Mouse (Mus musculus) macrophage (primary cell): ENCODE measurements around the gene Inhbb. TPM values are rescaled to one million over a fixed set of nuclear protein-coding genes. Genes with fewer than 3 reads are reported as not detected.

Experiments used
- H3K27ac ChIP-seq: fragments of 350-480 bp; formaldehyde crosslinking; 2 replicates; pipeline ENCODE4 v1.9.0; 2021
- H3K36me3 ChIP-seq: fragments of 350-480 bp; formaldehyde crosslinking; 2 replicates; pipeline ENCODE4 v1.9.0; 2021; ENCODE audit errors: inconsistent target
- H3K4me3 ChIP-seq: fragments of 350-480 bp; formaldehyde crosslinking; 2 replicates; pipeline ENCODE4 v1.9.0; 2021; ENCODE audit errors: inconsistent target
- H3K79me2 ChIP-seq: fragments of 350-480 bp; formaldehyde crosslinking; 2 replicates; pipeline ENCODE4 v1.9.0; 2021; ENCODE audit errors: inconsistent target
- WGBS: methylation state at CpG from one replicate; pipeline ENCODE4 v1.1.7; 2026; ENCODE audit warnings: inconsistent platforms; ENCODE audit not compliant: missing documents; 5-methylcytosine and 5-hydroxymethylcytosine counted together
- polyA plus RNA-seq: library from polyadenylated mRNA; stranded (reverse); fragments of 250-400 nt; gene quantifications from 3 replicates; pipeline ENCODE4 v1.2.4, GENCODE M21; 2018; ENCODE audit warnings: inconsistent platforms

Inhbb gene
- polyA plus RNA-seq, 1 experiment from 2014 or later: 0.03 TPM

DNA sequence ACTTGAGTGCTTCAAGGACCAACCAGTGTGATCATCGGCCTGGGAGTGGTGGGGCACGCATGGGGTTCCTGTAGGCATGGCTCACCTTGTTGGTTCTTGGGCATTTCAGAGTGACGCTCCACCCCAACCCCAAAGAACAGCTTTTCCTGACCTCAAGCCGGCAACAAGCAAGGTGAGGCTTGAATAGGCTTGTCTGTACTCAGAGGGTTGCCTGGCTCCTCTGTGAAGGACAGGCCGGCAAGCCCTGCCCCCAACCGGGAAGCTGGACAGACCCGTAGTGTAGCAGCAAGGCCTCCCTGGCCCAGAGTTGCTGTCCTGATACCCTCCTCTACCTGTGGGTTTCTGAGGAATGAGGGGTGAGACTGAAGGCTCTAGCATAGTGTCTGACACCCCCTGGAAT, 12.9 kb downstream of the Inhbb start:
- WGBS: 88% methylated on average over 7 of the region's 7 CpGs
- no peaks in the 10 kb centered on the region for H3K36me3 ChIP-seq
- H3K79me2 ChIP-seq: no peaks in the 10 kb centered on the region
- H3K27ac ChIP-seq: no peak overlapping the region
- no peak overlapping the region for H3K4me3 ChIP-seq

DNA sequence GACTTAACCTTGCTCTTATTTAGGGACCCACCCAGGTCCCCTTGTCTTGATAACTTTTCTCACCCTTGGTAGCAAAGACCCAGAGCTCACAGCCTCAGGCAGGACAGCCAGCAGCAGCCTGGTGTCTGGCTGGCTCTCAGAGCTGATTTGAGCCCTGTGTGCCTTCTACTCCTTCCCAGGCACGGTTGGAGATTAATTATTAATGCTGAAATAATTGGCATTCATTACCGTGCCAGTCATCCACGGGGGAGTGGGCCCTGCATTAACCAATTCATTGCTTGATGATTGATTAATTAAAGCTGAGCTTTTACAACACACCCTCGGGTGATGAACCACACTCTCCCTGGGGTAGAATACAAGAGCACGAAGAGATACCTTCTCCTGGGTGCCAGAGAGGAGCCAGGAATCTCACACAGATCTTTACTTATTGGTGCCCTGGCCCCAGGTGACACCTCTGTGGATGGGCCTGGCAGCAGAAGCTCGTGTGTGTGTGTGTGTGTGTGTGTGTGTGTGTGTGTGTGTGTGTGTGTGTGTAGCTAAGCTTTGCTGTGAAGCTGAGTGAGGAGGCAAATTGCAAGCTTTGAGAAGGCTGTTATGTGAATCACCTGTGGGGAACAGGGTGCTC, 14.2 kb downstream of the Inhbb start:
- no peaks in the 10 kb centered on the region for H3K36me3 ChIP-seq
- no peaks in the 10 kb centered on the region for H3K79me2 ChIP-seq
- H3K27ac ChIP-seq: no peak overlapping the region
- no peak overlapping the region for H3K4me3 ChIP-seq
- 72% methylated on average over 6 of the region's 6 CpGs for WGBS

DNA sequence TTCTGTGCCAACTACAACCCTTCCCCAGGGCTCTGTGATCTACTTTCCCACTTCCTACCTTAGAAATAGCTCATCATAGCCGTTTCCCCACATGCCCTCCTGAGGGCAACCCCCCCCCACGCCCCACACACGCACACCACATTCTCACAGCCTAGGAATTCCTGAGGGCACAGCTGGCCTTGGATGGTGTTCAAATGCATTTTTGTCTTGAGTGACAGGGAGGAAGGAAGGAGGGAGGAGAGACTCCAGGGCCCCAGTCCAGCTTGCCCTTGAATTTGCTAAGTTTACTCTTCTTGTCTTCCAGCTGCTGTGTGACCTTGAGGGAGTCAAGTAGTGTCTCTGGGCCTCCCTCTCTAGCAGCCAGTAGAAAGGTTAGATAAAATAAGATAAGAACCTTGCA, 17.2 kb downstream of the Inhbb start:
- 7% methylated on average over 3 of the region's 3 CpGs for WGBS
- Histone ChIP-seq H3K79me2 (no peaks in the 10 kb centered on the region), H3K4me3 (no peak overlapping the region), H3K36me3 (no peaks in the 10 kb centered on the region), H3K27ac (no peak overlapping the region)

DNA sequence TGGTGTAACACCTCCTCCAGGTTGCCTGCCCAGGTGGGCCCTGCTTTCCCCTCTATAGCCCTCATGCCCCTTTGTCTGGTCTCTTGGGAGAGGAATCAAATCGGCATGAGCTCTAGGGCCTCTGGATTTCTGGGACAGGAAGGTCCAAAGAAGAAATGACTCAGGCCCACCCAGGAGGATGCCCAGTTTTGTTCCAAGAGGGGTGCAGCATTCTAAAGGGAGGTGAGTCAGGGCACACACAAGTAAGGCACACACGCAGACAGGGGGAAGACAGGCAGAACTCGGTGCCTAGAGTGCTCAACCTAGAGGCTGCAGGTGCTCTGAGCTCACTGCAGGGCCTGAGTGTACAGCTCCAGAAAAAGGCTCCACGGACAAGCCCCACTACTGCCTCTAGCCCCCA, 17.7 kb downstream of the Inhbb start:
- H3K27ac ChIP-seq: no peak overlapping the region
- 79% methylated on average over 4 of the region's 4 CpGs for WGBS
- no peaks in the 10 kb centered on the region for H3K79me2 ChIP-seq
- no peaks in the 10 kb centered on the region for H3K36me3 ChIP-seq
- H3K4me3 ChIP-seq: no peak overlapping the region

DNA sequence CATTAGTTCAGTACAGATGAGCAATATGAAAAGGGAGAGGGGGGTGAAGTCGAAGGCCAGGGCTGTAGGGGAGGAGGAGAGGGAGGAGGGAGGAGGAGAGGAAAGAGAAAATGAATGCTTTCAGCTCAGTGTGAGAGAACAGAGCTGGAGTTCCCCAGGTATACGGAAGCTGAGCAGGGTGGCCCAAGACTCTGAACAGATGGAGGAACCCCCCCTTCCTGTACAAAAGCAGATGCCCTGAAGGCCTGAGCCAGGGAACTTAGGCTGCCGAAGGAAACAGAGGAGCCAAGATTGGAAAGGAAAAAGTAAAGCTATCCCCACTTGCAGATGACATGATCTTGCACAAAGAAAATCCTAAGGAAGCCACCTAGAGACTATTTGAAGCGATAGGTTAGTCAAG, 20.8 kb downstream of the Inhbb start:
- 73% methylated on average over 4 of the region's 4 CpGs for WGBS
- H3K36me3 ChIP-seq: no peaks in the 10 kb centered on the region
- no peak overlapping the region for H3K4me3 ChIP-seq
- no peaks in the 10 kb centered on the region for H3K79me2 ChIP-seq
- no peak overlapping the region for H3K27ac ChIP-seq

DNA sequence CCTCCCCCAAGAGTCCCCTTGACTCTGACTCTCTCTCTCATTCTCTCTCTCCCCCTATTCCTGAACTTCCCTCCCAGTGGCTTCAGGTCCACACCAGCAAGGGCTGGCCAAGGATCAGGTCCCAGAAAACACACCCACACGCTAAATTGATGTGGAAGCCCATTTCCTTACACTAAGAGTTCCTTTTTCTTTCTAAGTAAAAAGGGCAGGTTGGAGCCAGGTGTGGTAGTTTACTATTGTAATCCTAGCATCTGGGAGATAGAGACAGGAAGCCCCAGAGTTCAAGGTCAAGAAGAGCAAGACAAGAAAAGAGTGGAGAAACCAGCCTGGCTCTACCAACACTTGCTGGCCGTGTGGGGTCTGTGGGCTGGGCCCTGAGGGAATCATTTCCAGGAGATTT, 23.4 kb downstream of the Inhbb start:
- WGBS: 83% methylated on average over 2 of the region's 2 CpGs
- no peak overlapping the region for H3K4me3 ChIP-seq
- no peaks in the 10 kb centered on the region for H3K79me2 ChIP-seq
- no peak overlapping the region for H3K27ac ChIP-seq
- H3K36me3 ChIP-seq: no peaks in the 10 kb centered on the region

DNA sequence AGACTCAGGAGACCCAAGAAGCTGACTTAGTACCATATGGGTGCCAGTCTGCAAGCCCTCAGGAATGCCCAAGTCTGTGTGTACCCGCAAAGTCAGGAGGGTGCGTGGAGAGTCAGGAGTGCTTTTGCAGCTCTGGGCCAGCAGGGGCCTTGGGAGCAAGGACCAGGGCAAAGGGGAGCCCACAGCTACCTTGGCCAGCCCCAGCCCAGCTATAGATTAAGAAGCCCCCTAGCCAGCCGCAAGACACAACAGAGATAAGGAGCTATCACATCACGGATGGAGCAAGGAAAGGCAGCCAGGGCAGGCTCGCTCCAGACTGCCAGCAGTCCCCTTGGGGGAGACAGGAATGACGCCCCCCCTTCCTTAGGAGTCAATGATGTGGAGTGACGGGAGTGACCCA, 24.2 kb downstream of the Inhbb start:
- 88% methylated on average over 7 of the region's 7 CpGs for WGBS
- H3K79me2 ChIP-seq: no peaks in the 10 kb centered on the region
- H3K27ac ChIP-seq: no peak overlapping the region
- no peaks in the 10 kb centered on the region for H3K36me3 ChIP-seq
- H3K4me3 ChIP-seq: no peak overlapping the region

DNA sequence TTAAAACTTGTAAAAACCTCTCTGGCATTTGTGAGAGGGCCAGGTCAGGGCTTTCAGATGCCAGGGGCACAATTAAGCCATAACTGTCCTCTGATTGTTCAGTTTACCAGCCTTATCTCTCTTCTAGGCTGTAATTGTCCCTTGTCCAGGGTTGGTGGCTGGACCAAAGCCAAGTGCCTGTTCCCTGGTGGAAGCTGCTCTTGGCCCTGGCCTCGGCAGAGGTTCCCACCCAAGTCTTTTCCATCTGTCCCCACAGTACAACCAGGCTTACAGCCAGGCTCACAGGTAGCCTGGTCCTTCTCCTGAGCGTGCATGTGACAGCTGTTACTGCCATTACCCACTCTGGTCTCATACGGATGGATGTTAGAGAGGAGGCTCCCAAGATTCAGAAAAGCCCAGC, 30.7 kb downstream of the Inhbb start:
- Histone ChIP-seq H3K79me2 (no peaks in the 10 kb centered on the region), H3K36me3 (no peaks in the 10 kb centered on the region), H3K27ac (no peak overlapping the region), H3K4me3 (no peak overlapping the region)
- WGBS: 66% methylated on average over 3 of the region's 3 CpGs

DNA sequence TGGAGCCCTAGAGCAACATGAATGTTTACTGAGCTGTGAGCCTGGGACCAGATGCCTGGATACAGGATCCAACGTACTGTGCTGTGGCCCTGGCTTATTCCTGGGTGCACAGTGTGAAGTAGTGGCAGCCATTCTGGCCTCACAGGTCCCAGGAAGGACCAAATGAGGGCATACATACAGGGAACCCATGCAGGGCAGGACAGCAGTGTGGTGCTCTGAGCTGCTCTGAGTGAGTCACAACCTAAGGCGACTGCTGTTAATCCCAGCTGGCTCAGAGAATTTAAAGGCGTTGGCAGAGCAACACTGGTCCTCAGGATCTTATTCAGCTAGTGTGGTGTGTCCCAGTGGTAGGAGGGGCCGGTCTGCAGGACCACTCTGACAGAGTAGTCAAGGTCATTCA, 31.4 kb downstream of the Inhbb start:
- Histone ChIP-seq H3K36me3 (no peaks in the 10 kb centered on the region), H3K79me2 (no peaks in the 10 kb centered on the region), H3K27ac (no peak overlapping the region), H3K4me3 (no peak overlapping the region)
- WGBS: 80% methylated on average over 4 of the region's 4 CpGs

DNA sequence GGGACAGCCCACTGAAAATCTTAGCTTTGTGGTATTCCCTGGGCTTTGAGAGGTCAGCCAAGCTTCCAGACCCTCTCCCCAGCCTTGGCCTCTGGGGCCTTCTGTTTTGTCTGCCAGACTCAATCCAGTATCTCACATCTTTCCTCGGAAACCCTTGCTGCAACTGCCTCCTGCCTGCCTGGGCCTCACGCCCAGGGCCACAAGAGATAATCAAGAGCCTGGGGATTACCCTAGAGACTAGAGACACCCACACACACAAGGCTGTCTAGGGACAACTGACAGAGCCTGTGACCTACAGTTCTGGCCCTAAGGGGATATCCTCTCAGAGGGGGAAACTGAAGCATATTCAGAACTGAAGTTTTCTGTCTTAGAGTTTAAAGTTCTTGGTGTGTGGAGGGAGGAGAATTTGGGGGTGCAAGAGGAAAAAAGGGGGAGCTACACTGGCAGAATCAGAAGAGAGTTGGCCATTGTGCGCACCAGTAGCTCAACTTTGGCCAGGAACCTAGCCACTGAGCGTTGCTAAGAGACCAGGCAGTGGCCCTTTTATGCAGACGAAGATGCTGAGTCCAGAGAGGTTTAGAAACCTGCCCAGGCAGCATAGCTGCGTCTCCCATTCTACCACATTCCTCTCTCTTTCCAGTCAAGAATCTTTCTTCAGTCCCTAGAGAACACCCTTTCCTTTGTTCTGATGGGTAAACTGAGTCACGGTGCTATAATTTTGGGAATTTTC, 32.1 kb downstream of the Inhbb start:
- Histone ChIP-seq H3K36me3 (no peaks in the 10 kb centered on the region), H3K27ac (no peak overlapping the region), H3K79me2 (no peaks in the 10 kb centered on the region), H3K4me3 (no peak overlapping the region)
- 83% methylated on average over 7 of the region's 7 CpGs for WGBS

DNA sequence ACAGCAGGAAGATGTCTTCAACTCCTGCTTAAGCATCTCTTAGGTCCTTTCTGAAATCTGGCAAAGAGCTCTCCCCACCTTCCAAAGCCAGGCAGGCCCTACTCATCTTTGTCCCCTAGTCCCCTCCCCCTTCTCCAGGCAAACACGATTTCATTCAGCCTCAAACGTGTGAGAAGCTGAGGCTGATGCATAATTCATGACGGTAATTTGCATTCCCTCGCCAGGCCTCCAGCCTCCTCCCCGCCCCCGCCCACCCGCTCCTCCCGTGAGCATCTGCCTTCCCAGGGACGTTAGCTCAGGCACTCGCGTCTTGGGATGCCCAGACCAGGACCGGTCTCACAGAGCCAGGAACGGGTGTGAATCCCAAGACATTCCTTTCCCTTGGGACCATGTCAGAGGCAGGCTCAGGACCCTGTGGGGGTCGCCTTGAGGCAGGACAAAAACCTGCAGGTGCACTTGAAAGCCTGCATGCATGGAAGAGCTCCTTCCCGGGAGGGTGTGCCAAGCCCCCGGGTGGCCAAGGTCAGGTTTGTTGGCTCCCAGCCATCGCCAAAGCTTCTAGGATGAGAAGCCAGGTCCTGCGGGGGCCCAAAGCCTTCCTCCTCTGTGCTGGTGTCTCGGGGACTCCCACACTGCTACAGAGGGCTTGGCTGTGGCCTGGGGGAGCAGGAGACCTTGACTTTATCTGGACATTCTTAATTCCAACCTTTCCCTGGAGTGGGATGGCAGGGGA, 33.2 kb downstream of the Inhbb start:
- no peaks in the 10 kb centered on the region for H3K36me3 ChIP-seq
- no peak overlapping the region for H3K4me3 ChIP-seq
- no peak overlapping the region for H3K27ac ChIP-seq
- WGBS: 20% methylated on average over 18 of the region's 19 CpGs
- H3K79me2 ChIP-seq: no peaks in the 10 kb centered on the region

DNA sequence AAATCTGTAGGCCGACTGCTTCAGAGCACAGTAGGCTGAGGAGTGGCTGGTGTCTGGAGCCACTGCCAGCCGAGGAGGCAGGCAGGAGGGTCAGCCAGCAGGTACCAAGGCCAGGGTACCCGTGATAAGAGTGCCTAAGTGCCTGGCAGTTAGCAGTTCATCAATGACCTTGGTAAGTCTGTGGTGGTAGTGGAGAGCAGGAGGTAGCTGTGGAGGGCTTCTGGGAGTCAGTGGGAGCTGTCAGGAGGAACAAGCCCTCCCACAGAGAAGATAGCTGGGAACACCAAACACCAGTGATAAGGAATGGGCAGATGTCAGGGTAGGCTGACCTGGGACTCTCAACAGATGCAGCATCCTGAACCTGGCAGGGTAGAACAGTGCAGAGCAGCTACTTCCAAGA, 35.7 kb downstream of the Inhbb start:
- 90% methylated on average over 3 of the region's 3 CpGs for WGBS
- Histone ChIP-seq H3K4me3 (no peak overlapping the region), H3K36me3 (no peaks in the 10 kb centered on the region), H3K79me2 (no peaks in the 10 kb centered on the region), H3K27ac (no peak overlapping the region)

DNA sequence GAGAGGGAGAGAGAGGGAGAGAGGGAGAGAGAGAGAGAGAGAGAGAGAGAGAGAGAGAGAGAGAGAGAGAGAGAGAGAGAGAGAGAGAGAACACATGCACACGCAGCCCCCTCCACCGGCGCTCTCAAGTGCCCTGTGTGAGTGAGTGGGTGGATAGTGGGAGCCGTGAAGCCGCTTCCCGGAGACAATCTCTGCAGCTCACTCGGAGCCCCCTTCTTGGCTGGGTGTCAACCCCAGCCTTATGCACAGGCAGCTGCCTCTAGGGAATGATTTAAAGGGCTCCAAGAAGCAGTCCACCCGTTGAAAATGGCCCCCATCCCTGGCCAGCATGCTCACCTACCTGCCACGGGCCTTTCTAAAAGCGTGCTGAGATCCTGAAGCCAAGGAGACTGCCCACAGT, 38.1 kb downstream of the Inhbb start:
- Histone ChIP-seq H3K27ac (no peak overlapping the region), H3K36me3 (no peaks in the 10 kb centered on the region), H3K79me2 (no peaks in the 10 kb centered on the region), H3K4me3 (no peak overlapping the region)
- 82% methylated on average over 9 of the region's 10 CpGs for WGBS

DNA sequence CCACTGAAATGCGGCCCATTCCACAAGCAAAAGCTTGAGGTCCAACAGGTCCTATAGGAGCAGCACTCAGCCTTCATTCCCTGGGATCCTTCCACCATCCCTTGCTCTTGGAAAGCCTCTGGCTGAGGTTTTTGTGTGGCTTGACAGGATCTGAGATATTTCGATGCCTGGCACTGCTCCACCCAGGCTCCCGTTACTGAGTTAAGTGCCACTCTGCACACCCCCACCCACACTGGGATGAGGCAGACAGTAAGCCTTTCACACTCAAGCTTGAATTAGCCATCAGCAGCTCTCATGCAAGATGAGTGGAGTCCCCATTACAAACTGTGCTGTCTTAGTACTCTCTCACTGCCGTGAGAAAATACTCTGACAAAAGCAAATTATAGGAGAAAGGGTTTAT, 41.4 kb downstream of the Inhbb start:
- Histone ChIP-seq H3K27ac (no peak overlapping the region), H3K36me3 (no peaks in the 10 kb centered on the region), H3K4me3 (no peak overlapping the region), H3K79me2 (no peaks in the 10 kb centered on the region)
- 86% methylated on average over 4 of the region's 4 CpGs for WGBS

DNA sequence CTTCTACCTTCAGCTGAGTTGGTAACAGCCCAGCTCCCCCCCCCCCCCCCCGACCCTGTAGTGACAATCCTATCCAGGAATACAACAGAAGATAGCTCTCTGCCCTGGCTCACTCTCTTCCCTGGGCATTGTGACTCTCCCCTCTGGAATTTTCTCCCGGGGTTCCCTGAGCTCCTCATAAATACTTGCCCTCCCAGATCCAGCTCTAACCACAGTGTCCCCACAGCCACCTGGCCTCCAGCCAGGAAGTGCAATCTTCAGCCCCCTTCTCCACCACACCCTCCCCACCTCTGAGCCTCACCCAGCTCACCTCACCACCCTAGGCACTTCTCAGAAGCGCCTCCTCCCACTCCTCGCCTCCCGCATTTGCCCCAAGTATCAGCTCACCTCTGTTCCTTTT, 46.7 kb downstream of the Inhbb start:
- Histone ChIP-seq H3K36me3 (no peaks in the 10 kb centered on the region), H3K27ac (no peak overlapping the region), H3K79me2 (no peaks in the 10 kb centered on the region), H3K4me3 (no peak overlapping the region)
- WGBS: 65% methylated on average over 5 of the region's 5 CpGs
